Mouse (Mus musculus): Measurements from ENCODE around the gene Tmsb10. TPM values are rescaled to one million over a fixed set of nuclear protein-coding genes. Genes with fewer than 3 reads are reported as not detected.

Gene Tmsb10
- polyA plus RNA-seq, 1 experiment from 2014 or later = 2,375 TPM

DNA sequence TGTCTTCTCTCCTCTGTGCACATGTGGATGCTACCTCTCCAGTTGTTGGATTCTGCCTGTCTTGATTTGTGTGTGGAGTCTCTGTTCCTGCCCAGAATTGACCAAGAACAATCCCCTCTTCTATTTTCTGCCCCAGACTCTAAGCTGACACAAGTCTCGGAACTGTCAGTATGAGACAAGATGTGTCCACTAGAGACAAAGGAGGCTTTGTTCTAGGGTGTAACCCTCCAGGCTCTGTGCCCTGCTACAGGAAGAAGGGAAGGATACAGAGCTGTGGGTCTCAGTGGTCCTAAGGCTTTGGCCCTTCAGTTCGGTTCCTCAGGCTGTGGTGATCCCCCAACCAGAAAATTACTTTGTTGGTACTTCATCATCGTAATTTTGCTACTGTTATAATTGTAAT, 11.2 kb upstream of the Tmsb10 start:
- H3K27me3 ChIP-seq (ENCODE audit: insufficient read depth, poor library complexity, severe bottlenecking) = no peaks in the 10 kb centered on the region
- H3K4me1 ChIP-seq = no peaks in the 10 kb centered on the region
- no peak overlapping the region for H3K27ac ChIP-seq
- H3K9me3 ChIP-seq = no peaks in the 10 kb centered on the region
- no peak for DNase-seq (ENCODE audit: low spot score)
- no peaks in the 10 kb centered on the region for H3K36me3 ChIP-seq
- no peak overlapping the region for H3K4me3 ChIP-seq
- WGBS = 65% methylated on average over 3 of the region's 3 CpGs

DNA sequence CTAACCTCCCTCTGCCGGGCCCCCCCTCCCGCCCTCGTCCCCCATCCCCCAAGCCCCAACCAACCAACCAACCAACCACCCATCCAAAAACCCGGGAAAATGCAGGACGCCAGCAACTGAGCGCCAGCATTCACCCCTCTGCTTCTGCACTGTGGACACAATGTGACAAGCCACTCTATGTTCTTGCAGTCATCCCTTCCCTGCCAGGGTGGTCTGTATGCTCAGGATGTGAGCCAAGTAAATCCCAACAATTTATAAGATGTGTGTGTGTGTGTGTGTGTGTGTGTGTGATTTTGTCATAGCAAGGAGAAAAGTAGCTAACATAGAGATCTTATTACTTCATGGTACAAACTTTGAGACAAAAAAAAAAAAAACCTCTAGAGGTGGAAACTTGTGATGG, 6.7 kb upstream of the Tmsb10 start:
- H3K4me1 ChIP-seq = no peaks in the 10 kb centered on the region
- WGBS = 78% methylated on average over 6 of the region's 6 CpGs
- no peak for DNase-seq (ENCODE audit: low spot score)
- H3K9me3 ChIP-seq = no peaks in the 10 kb centered on the region
- H3K4me3 ChIP-seq = no peak overlapping the region
- no peaks in the 10 kb centered on the region for H3K27me3 ChIP-seq (ENCODE audit: insufficient read depth, poor library complexity, severe bottlenecking)
- no peaks in the 10 kb centered on the region for H3K36me3 ChIP-seq
- no peak overlapping the region for H3K27ac ChIP-seq

GRCm38 (mm10) chr6:72962281-72962741, 3.8 kb upstream of the Tmsb10 start:
- Histone ChIP-seq H3K9me3 (no peaks in the 10 kb centered on the region), H3K4me3 (no peak overlapping the region), H3K27ac (no peak overlapping the region), H3K27me3 (ENCODE audit: insufficient read depth, poor library complexity, severe bottlenecking) (no peaks in the 10 kb centered on the region), H3K36me3 (no peaks in the 10 kb centered on the region), H3K4me1 (peaks cover 4% of the 10 kb centered on the region)
- no peak for DNase-seq (ENCODE audit: low spot score)
- WGBS = 61% methylated on average over 7 of the region's 7 CpGs

DNA sequence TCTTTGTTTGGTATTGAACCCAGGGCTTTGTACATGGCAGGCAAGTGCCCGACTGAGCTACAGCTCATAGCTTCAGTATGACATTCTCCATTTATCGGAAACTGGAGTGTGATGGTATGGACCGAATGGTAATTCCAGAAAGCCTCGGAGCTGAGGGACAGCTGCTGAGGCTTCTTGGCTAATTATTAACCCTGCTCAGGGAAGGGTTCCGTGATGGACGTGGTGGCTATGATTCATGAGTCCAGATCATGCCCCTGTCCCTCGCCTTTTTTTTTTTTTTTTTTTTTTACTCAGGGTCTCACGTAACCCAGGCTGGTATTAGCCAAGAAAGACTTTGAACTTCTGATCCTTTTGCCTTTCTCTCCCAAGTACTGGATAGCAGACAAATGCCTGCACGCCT, 3.1 kb upstream of the Tmsb10 start:
- Histone ChIP-seq H3K9me3 (no peaks in the 10 kb centered on the region), H3K36me3 (no peaks in the 10 kb centered on the region), H3K4me3 (no peak overlapping the region), H3K27me3 (ENCODE audit: insufficient read depth, poor library complexity, severe bottlenecking) (no peaks in the 10 kb centered on the region), H3K27ac (no peak overlapping the region), H3K4me1 (peaks cover 7% of the 10 kb centered on the region)
- no peak for DNase-seq (ENCODE audit: low spot score)
- 80% methylated on average over 9 of the region's 9 CpGs for WGBS

GRCm38 (mm10) chr6:72960675-72961074, 2.1 kb upstream of the Tmsb10 start:
- H3K9me3 ChIP-seq = no peaks in the 10 kb centered on the region
- H3K27me3 ChIP-seq (ENCODE audit: insufficient read depth, poor library complexity, severe bottlenecking) = no peaks in the 10 kb centered on the region
- H3K4me3 ChIP-seq = no peak overlapping the region
- no peaks in the 10 kb centered on the region for H3K36me3 ChIP-seq
- no peak overlapping the region for H3K27ac ChIP-seq
- peaks cover 15% of the 10 kb centered on the region for H3K4me1 ChIP-seq
- no peak for DNase-seq (ENCODE audit: low spot score)
- WGBS = 75% methylated on average over 5 of the region's 5 CpGs

GRCm38 (mm10) chr6:72959175-72959574, 627 bp upstream of the Tmsb10 start:
- H3K4me3 ChIP-seq = peak overlapping the region; percentile 95
- H3K36me3 ChIP-seq = no peaks in the 10 kb centered on the region
- no peaks in the 10 kb centered on the region for H3K9me3 ChIP-seq
- peak overlapping the region; percentile 98 for H3K27ac ChIP-seq
- no peak for DNase-seq (ENCODE audit: low spot score)
- no peaks in the 10 kb centered on the region for H3K27me3 ChIP-seq (ENCODE audit: insufficient read depth, poor library complexity, severe bottlenecking)
- 30% methylated on average over 4 of the region's 4 CpGs for WGBS
- H3K4me1 ChIP-seq = peaks cover 19% of the 10 kb centered on the region

DNA sequence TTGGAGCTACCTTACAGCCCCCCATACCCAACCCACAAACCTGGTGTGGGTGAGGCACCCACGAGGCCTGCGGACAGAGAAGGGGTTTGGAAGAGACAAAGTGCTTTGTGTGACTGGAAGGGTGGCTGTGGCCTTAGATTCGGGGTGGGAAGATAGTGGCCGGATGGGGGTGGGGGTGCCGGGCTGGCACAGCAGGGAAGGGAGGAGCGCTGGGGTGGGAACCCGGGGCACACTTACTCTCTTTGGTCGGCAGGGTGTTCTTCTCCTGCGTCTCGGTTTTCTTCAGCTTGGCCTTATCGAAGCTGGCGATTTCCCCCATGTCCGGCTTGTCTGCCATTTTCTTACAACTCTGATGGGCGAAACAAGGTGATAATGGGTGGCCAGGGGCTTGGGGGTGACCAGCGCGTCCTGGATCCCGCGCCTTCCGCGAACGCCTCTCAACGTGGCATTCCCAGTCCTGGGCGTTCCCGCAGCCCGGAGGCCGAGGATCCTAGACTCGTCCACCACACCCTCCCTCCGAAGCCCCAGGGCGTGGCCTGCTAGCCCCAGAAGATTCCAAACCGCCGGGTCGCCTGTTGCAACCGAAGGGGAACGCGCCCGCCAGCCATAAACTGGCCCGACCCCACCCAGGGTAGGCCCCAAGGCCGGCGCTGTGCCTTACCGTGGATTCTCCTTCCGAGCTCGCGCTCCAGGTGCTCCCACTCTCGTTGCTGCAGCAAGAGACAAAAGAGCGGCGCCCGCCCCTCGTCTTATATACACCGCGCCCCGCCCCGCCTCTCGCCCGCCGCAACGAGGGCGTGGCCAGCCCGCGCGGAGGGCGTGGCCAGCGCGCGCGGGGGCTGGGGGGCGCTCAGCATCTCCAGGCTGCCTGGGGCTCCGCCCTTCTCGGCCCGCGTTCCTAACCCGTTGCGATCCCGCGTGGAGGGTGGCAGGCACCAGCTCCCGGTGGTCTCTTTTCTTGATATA, 589 bp downstream of the Tmsb10 start:
- H3K9me3 ChIP-seq = no peaks in the 10 kb centered on the region
- peak; percentile 93 for DNase-seq (ENCODE audit: low spot score)
- H3K4me3 ChIP-seq = peak overlapping the region; percentile 95
- no peaks in the 10 kb centered on the region for H3K36me3 ChIP-seq
- no peaks in the 10 kb centered on the region for H3K27me3 ChIP-seq (ENCODE audit: insufficient read depth, poor library complexity, severe bottlenecking)
- under 1% methylated on average over 75 of the region's 75 CpGs for WGBS
- peaks cover 19% of the 10 kb centered on the region for H3K4me1 ChIP-seq
- peak overlapping the region; percentile 98 for H3K27ac ChIP-seq

- H3K27me3 ChIP-seq (ENCODE audit: insufficient read depth, poor library complexity, severe bottlenecking) = no peaks in the 10 kb centered on the region
- H3K4me3 ChIP-seq = peak overlapping the region; percentile 95
- H3K36me3 ChIP-seq = no peaks in the 10 kb centered on the region
- H3K4me1 ChIP-seq = peaks cover 19% of the 10 kb centered on the region
- H3K27ac ChIP-seq = peak overlapping the region; percentile 74
- DNase-seq (ENCODE audit: low spot score) = no peak
- WGBS = 1% methylated on average over 14 of the region's 14 CpGs
- no peaks in the 10 kb centered on the region for H3K9me3 ChIP-seq
These were observed 1.5 kb downstream of the Tmsb10 start for GRCm38 (mm10) chr6:72957093-72957435.

DNA sequence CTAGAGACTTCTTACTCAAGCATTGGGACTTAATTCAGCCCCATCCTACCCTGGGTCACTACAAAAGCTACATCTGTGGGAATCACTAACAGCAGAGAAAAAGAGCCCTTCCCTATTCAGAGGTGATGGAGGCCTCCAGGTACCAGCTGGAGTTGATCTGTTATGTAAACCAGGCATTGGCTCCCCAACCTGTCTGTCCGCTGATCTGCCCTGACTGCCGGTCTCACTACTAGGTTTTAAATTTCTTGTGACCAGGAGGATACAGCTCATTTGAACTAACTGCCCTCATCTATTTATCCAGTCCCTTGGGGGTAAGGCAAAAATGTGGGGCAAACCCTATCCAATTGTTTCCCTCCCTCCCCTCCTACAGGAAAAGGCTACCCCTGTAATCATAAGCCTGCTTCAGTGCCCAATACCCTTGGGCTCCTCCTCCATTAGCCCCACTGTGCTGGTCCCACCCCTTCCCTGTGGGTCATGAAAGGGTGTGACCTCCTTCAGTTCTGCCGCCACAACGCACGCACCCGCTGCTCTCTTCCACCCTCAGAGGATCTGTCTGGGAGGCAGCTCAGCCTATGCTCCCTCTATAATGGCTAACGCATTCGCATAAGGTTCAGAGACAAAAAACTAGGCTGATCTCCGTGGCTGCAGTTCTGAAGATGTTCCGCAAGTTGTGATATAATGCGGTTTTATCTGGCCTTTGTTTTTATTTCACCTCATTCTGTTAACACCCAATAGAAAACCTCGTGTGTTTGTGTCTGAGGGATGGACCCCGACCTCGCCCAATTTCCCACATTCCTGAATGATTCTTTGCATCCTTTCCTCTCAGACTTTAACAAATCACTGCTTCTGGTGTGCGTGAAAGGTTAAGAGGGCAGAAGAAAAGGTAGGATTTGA, 2.1 kb downstream of the Tmsb10 start:
- WGBS = 4% methylated on average over 15 of the region's 15 CpGs
- H3K4me1 ChIP-seq = peaks cover 19% of the 10 kb centered on the region
- H3K27ac ChIP-seq = peak overlapping the region; percentile 74
- no peaks in the 10 kb centered on the region for H3K9me3 ChIP-seq
- H3K27me3 ChIP-seq (ENCODE audit: insufficient read depth, poor library complexity, severe bottlenecking) = no peaks in the 10 kb centered on the region
- H3K36me3 ChIP-seq = no peaks in the 10 kb centered on the region
- H3K4me3 ChIP-seq = peak overlapping the region; percentile 95
- peak; percentile 87 for DNase-seq (ENCODE audit: low spot score)

GRCm38 (mm10) chr6:72955517-72956198, 2.9 kb downstream of the Tmsb10 start:
- 0 out of 2 replicates have a peak overlapping the region, but pooled peaks have one; percentile 74 for H3K27ac ChIP-seq
- no peak for DNase-seq (ENCODE audit: low spot score)
- H3K9me3 ChIP-seq = no peaks in the 10 kb centered on the region
- no peaks in the 10 kb centered on the region for H3K27me3 ChIP-seq (ENCODE audit: insufficient read depth, poor library complexity, severe bottlenecking)
- peaks cover 19% of the 10 kb centered on the region for H3K4me1 ChIP-seq
- H3K36me3 ChIP-seq = no peaks in the 10 kb centered on the region
- WGBS = 48% methylated on average over 8 of the region's 8 CpGs
- peak overlapping the region; percentile 95; the same call in 1 of the 2 replicates for H3K4me3 ChIP-seq

- H3K36me3 ChIP-seq = no peaks in the 10 kb centered on the region
- H3K9me3 ChIP-seq = no peaks in the 10 kb centered on the region
- H3K27ac ChIP-seq = no peak overlapping the region
- no peak for DNase-seq (ENCODE audit: low spot score)
- no peak overlapping the region for H3K4me3 ChIP-seq
- no peaks in the 10 kb centered on the region for H3K27me3 ChIP-seq (ENCODE audit: insufficient read depth, poor library complexity, severe bottlenecking)
- WGBS = 61% methylated on average over 7 of the region's 7 CpGs
- H3K4me1 ChIP-seq = peaks cover 19% of the 10 kb centered on the region
These were observed 3.8 kb downstream of the Tmsb10 start for GRCm38 (mm10) chr6:72954786-72955185.

DNA sequence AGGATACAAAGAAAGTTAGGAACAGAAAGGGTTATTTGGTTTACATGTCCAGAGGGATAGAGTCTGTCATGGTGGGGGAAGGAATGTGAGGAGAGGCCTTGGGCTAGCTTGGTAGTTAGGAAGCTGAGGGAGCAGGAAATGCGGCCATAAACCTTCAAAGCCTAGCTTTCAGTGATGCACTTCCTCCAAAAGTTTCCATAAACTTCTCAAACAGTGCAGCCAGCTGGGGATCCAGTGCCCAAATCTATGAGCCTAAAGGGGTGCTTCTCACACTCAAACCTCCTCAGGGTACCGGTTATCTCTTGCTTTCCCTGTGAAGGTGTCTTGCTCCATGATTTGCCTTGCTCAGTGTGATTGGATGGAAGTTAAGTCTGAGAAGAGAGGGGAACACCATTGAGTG, 5.6 kb downstream of the Tmsb10 start:
- no peaks in the 10 kb centered on the region for H3K36me3 ChIP-seq
- H3K4me1 ChIP-seq = peaks cover 15% of the 10 kb centered on the region
- no peaks in the 10 kb centered on the region for H3K9me3 ChIP-seq
- no peak overlapping the region for H3K27ac ChIP-seq
- H3K4me3 ChIP-seq = no peak overlapping the region
- DNase-seq (ENCODE audit: low spot score) = no peak
- no peaks in the 10 kb centered on the region for H3K27me3 ChIP-seq (ENCODE audit: insufficient read depth, poor library complexity, severe bottlenecking)
- 82% methylated on average over 2 of the region's 2 CpGs for WGBS
